Mouse (Mus musculus) spleen, postnatal 4 days (tissue): ENCODE data around the gene Lzic.

Source experiments
- DNase-seq, 2 experiments: peaks; one replicate each; pipeline ENCODE4 v3.0.0; 2022; ENCODE audit warnings: low spot score in 2 of 2

The Lzic gene

DNA sequence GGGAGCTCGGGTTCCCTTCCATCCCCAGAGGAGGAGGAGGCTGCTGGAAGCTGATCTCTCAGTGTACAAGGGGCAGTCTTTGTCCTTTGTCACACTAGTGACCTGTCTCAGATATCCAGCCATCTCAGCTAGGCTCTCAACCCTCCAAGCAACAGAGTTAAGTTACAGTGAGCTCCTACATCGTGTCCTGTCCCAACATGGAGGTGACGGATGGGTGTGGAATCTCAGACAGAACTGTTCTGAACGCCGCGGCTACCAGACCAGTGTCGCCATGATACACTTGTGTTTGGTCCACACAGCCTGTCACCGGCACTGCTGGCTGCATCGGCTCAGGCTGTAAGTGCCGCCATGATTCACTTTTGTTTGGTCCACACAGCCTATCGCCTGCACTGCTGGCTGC is 8.0 kb upstream of the Lzic start, which contains the start of gene Tmem274:
Gene Tmem274, plus strand, starts transcription at position 301 of the 400 bp plus-strand sequence.
- no peak for DNase-seq

DNA sequence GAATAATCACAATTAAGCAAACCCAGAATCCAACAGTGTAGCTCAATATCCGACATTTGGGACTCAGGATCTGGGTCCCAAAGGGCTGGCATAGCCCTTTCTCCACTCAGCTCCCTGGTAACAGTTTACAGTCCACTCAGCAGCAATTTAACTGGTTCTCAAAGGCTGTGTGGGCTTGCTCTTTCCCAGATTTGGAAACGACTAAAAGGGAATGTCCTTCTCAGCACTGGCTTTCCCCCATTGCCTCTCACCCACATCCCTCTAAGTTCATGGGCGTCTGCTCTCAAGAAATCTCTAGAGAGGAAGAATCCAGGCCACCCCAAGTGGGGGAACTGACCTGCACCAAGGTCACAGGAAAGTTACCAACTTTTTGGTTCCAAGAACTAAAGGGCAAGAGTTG is 463 bp upstream of the Lzic start:
- no peak for DNase-seq

DNA sequence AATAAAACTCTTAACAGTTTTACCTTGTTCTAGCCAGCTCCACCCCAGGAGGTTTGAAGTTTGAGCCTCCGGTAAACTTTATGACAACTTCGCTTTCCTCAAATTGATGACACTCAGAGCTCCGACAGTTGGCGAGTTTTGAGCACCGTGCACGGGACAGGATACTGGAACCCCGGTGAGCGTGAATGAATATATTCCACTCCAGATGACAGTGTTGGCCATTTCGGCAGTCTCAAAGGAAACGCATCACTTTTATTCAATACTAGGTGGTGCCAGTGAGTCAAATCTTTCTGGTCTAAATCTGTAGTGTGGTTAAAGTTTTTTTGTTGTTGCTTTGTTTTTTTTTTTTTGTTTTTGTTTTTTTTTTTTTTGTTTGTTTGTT is 787 bp downstream of the Lzic start:
- no peak for DNase-seq

DNA sequence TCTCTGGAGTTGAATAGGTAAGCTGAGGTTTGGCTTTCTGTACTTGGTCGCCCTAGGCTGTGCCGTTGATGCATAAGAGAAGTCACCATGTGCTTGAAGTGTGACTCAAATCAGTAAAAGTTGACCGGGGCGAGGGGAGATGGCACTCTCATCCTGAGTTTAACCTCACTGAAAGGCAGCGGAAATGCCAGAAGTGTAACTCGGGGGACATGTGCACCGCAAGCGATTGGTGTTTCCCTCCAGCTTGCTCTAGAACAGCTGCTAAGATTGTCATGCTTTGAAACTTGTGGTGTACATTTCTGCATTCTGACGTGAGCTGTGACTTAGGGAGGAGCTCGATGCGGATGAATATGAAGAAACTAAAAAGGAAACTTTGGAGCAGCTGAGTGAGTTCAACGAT is 2.7 kb downstream of the Lzic start:
- no peak for DNase-seq

DNA sequence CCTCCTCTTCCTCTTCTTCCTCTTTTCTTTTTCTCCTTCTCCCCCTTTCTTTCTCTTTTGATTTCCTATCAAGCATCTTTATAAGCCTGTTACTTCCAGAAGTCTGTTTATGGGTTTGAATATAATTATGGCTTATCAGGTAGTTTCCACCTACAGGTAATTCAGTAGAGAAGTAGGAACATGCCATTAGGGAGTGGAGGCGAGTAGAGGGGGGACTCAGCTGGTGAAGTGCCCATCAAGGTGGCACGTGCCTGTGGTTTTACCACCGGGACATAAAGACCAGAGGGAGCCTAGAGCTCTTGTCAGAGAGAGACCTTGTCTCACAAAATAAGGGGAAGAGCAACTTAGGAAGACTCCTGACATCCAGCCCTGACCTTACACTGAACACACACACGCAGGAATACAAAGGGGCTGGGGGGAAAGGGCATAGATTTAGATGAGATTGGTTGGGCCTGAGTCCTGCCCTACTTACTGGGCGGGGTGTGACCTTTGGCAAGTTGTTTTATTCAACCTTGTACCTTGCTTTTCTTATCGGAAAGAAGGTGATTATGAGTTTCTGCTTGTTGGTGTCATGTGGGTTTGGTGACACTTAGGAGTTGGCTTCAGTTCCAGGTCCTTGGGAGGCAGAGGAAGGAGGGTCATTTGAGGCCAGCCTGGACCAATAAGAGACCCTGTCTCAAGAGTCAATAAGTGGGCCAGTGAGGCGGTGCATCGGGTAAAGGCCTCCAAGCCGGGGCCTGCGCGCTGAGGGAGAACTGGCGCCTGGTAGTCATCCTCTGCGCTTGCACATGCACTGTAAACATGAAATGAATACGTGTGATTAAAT is 4.6 kb downstream of the Lzic start:
- DNase-seq: no peak

DNA sequence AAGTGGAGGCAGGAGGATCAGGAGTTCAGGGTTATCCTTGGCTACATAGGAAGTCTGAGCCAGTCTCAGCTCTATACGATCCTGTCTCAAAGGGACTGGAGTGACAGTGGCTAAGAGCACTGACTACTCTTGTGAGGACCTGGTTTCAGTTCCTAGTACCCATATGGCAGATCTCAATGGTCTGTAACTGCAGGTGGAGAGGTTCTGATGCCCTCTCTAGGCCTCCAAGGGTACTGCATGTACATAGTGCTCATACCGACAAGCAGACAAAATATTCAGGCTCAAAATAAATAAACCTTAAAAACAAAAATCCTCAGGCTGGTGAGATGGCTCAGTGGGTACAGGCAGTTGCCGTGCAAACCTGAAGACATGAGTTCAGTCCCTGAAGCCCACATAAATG is 6.1 kb downstream of the Lzic start:
- no peak for DNase-seq

DNA sequence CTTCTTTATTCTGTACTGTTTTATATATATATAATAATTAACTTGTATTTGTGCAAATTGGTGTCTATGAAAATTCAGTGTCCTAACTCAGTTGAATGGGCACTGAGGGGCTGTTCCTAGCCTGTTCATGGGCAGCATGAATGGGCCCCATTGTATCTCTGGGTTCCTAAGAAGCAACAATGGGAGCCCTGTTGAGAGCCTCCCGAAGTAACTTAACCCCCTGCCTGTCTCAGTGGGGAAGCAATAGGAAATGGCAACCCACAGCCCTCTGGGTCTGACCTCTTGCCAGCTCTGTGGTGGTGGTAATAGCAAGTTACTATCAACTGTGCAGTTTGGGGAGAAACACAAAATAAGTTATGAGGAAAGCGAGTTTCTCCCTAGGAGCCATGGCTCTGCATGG is 11.6 kb downstream of the Lzic start:
- DNase-seq: no peak

DNA sequence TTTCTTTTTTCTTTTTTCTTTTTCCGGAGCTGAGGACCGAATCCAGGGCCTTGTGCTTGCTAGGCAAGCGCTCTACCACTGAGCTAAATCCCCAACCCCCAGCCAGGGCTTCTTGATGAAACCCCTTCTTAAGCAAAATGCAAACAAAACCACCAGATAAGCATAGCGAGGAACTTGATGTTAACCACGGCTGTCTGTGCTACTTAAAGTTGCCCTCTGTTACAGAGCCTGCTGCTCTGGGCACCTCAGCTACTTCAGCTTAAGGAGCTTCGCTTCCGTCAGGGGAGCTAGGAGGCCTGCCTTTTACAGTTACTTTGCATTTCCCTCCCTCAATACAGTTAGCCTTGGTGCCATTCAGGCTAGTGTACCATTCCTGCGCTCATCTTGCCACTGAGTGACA is 13.9 kb downstream of the Lzic start:
- no peak for DNase-seq

DNA sequence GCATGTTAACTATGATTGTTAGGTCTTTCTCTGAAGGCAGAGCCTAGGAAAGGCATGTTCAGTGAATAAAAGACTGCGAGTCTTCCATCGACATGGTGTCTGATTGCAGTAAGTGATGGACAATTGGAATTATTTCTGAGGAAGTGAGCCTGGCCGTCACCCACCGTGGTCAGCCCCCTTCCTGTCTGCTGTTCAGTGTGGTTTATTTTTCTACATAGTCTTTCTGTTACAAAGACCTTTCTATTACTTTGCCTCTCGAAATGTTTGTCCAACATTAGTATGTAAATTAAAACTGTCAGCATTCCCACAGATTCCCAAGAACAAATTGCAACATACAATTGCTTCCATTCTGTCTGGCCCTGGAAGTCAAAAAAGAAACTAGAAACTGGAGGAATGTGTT is 14.8 kb downstream of the Lzic start:
- DNase-seq: no peak

DNA sequence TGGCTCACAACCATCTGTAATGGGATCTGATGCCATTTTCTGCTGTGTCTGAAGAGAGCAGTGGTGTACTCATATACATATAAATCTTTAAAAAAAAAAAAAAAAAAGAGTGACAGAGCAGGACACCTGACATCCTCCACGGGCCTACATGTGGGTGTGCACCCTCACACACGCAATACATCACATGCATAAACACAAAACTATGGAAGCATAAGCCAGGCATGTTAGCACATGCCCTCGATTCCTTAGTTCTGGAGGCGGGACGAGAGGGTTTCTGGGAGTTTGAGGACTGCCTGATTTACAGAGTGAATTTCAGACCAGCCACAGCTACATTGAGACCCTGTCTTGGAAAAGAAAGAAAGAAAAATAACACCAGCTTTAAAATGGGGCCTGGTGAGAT is 19.3 kb downstream of the Lzic start:
- no peak for DNase-seq

DNA sequence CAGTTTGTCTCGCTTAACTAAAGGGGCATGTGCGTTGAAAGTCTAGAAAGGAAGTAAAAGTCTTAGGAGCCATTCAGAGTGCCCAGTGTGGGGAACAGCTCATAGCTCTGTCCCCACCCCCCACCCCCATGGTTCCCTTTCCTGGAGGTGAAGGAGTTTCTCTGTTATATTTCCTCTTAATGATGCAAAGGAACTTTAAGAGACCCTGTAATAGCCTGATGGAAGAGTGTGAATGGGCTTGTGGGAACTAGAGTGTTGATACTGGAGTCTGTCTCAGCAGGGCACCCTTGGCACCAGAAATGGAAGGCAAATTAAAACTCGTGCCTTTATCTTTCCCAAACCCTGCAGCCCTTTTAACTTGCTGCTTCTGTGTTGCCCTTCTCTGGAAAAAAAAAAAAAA is 19.8 kb downstream of the Lzic start:
- no peak for DNase-seq

DNA sequence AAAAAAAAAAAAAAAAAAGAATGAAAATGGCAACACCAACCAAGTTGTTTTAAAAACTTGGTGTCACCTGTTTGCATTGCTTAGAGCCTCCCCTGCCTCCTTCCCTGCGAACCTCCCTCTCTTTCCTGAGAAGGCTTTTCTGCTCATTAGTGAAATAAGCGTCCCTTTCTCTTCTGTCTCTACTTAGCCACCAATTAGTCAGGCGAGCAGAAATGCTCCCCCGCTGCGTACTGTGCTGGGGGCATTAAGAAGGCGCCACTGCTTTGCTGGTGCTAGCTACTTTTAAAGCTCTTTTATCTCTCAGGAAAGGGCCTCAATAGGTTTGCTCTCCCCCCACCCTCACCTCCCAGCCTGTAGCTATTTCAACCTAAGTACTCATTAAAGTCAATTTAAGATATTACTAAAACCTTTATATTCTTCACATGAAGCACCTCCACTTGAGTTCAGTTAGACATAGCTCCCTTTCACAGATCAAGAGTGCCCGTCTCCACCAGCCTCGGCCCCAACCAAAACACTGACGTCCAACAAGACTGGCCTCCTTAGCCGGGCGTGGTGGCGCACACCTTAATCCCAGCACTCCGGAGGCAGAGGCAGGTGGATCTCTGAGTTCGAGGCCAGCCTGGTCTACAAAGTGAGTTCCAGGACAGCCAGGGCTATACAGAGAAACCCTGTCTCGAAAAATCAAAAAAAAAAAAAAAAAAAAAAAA is 20.4 kb downstream of the Lzic start:
- no peak for DNase-seq

DNA sequence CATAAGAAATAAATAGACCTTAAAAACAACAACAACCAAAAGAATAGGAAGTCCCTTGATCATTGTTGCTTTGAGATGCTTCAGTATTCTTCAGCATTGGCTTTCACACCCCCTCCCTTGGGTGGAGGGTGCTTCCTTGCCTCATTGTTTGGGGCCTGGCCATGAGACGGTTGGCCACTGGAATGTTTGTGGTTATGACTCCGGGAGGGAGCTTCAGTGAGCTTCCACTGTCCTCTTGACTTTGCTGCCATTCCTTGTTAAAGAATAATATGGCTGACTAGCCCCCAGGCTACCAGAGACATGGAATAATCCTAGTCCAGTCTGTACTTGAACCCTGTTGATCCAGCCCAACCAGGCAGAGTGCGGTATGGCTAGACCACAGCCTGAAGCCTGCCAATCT is 21.9 kb downstream of the Lzic start:
- no peak for DNase-seq

DNA sequence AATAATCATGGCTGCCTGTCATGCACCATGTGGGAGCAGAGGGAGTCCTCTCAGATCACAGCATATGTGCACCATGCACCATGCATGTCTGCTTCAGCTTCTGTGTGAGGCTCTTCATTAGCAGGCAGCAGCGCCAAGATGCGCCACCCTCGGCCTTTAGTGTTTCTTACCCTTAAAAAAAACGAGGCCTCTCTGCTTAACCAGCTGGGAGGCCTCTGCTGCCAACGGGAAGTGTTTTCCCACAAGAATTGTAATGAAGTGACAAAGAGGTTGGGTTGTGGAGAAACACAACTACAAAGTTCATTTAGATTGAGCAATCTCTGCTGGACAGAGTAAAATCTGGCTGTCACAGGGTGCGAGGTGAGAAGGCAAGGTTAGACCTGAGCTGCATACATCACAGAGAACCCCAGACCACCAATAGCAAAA is 26.2 kb downstream of the Lzic start:
- DNase-seq: no peak

DNA sequence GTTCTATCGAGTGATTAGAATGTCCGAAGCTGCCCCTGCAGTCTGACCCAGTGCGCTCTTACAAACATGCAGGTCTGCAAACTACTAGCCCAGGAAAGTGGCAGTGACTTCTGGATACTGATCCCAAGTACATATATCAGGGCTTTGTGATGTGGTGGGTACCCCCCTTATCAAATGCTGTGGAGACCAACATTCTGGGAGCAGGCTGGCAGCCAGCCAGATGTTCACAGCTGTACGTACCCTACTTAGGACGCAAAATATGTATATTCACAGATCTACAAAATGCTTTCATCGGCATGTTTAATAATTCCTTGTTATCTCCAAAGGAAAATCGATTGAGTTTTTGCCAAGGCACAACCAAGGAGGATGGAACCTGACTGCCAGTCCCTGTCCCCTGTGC is 27.0 kb downstream of the Lzic start:
- no peak for DNase-seq

DNA sequence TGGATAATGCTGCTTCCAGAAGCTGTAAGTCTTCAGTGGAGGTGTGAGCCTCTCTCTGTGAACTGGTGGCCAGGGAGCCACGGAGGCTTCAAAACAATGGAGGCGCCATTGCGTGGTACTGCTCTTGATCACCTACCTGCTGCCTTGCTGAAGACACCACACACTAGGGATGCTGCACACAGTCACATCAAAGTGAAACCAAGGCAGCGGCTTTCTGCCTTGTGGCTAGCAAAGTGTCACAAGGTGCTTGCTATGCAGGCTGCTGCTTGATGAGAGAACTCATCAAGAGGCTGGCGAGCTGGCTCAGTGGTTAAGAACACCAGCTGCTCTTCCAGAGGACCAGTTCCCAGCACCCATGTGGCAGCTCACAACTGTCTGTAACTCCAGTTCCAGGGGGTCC is 30.7 kb downstream of the Lzic start:
- no peak for DNase-seq

DNA sequence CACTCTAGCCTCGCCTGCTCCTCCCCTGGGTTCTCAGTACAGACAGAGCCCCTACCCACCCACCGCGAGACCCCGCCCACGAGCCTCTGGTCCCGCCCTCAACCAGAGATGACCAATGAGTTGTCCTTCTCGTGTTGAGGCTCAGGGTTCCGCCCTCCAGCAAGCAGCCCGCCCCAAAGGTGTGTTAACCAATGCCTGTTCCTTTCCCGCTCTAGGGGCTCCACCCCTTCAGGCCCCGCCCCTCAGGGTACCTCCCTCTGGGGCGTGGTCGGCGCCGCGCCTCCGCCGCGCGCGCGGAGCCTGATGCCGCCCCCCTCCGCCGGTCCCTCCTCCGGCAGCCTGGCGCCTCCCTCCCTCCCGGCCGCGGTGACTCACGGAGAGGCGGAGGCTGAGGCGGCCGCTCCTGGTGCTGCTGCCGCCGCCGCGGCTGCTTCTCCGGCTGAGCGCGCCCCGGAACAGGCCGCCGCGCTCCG is 32.9 kb downstream of the Lzic start, which contains the start of gene Ctnnbip1:
Gene Ctnnbip1, plus strand, starts transcription at position 369 of the 473 bp plus-strand sequence.
- peak; percentile 95 for DNase-seq

DNA sequence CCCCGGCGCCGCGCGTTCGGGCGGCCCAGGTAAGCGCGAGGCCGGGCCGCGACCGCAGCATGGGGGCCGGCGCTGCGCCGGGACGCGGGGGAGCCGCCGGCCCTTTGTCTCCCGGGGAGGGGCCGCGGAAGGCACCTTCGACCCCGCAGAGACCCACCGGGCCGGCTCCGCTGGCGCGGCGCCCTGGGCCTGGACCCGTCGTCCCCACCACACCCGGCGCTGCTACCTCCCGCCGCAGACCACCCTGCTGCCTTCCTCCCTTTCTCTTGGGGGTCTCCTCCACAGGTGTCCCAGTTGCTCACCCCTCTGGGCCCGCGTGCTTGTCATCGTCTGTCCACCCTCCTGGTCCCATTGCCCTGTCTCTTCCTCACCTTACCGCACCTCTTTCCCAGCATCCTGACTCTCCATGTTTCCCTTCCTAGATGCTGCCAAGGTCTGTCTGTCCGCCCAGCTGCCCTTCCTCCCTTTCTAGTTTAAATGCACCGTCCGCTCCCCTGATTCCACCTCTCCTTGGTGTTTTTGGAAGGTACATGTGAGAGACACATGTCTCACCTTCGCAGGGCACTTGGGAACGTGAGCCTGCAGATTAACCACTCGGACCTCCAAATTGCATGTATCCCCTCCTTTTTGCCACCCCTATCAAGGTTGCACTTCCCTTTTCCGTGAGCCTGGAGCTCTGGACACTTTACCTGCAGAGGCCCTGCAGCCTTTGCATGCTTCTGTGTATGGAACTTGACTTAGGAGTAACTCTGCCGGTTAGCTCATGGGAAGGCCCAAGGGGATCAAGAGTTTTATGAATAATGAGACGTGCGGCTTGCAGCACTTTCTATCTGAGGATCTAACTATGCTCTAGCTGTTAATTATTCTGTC is 33.6 kb downstream of the Lzic start:
- peak; percentile 21 to 67 for DNase-seq

DNA sequence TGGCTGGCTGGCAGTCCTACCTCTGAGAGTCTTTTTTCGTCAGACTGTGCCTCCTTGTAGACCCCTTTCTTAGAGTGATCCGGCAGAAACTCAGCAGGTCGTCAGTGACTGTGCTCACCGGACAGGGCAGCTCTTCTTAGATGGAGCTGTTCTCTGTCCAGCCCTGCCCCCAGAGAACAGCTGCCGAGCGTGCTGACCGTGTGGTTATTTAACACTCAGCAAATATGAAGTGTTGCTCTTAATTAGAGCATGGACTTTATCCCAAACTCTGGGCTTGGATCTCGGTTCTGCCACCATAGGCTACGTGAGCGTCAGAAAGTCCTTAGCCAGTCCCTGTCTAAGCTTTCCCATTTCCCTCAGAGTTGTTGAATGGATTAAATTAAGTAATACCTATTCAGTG is 36.2 kb downstream of the Lzic start:
- DNase-seq: no peak

DNA sequence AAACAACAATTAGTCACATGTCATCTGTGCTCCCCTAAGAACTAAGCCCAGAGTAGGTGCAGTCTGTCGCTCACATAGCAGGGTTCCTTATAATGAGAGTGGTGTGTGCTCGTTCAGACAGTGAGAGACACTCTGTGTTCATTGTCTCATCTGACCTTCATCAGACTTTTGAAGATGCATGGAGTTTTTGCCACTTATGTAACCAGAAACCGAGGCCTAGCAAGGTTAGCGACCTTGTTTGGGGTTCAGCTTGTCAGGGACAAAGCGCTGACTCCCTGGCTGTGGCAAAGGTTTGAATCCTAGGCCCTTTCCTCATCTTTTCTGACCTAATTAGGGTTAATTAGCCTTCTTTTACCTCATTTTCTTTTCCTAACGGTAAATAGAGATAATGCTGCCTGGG is 38.9 kb downstream of the Lzic start:
- DNase-seq: no peak

DNA sequence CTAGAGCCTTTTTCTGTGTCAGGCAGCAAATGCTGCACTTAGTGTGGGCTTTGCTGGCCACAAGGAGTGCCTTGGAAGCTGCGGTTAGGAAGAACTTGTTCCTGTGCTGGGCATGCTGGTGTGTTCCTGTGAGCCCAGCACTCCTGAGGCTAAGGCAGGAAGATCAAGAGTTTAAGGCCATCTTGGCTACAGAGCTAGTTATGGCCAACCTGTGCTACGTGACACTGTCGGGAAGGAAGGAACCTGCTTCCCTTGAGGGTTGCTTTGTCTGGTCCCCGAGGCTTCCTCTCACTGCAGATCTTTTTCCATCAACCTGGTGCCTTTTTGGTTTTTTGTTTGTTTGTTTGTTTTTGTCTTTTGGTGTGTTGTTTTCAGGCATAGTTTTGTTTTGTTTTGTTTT is 40.1 kb downstream of the Lzic start:
- no peak for DNase-seq

DNA sequence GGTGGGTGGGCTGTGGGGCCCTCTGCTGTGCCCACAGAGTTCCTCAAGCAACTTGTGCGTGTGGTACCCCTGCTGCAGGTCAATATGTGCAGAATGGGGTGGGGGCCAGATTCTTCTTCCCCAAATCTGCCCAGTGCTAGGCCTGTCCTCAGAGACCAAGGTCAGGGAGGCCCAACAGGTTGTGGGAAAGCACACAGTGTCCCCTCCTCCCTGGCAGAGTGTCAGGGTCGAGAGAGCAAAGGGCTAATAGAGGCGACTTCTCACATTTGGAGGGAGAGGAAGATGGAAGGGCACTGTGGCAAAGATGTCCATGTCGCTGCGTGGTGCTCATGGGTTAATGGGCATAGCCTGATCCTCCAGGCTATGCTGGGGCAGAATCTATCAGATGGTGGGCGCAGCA is 40.8 kb downstream of the Lzic start:
- no peak for DNase-seq
